Mouse (Mus musculus): ENCODE results near the gene Tnfaip8l3.
"Not testable (repeated sequence)": the region's sequence is repeated elsewhere in the genome, so short reads cannot be mapped to it uniquely, and the experiment has no call there.

The Tnfaip8l3 gene

DNA sequence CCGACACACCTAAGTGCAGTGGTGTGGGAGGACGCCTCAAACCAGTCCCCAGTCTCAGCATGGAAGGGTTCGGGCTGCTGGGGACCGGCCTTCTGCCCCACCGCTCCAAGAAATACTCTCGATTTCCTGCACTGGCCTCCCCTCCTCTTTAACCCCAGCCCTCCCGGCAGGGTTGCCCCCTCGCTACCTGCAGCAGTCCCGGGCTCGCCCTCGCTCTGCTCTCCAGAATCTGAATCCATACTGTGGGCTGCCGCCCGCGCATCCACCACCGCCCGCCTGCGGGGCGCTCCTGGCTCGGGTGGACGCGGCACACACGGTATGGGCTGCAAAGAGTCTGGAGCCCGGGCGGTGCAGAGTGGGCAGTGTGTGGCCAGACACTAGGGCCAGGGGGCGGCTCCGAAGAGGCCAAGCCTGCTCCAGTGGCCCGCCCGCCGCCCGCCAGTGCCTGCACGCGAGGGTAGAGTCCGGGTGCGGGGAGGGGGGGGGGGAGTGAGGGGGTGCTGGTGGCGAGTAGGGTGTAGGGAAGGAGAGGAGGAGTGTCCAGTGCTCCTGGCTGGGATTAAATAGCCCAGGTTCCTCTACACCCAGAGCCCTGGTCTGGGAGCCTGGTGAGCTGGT lies at the start of gene Tnfaip8l3:
Gene Tnfaip8l3 (minus strand): TSS at position 357 of the 618 bp plus-strand sequence.
- DNase-seq = peak; percentile 20

- DNase-seq = no peak
Observed at GRCm38 (mm10) chr9:54112726-54113125, 44.5 kb upstream of the Tnfaip8l3 start.

DNA sequence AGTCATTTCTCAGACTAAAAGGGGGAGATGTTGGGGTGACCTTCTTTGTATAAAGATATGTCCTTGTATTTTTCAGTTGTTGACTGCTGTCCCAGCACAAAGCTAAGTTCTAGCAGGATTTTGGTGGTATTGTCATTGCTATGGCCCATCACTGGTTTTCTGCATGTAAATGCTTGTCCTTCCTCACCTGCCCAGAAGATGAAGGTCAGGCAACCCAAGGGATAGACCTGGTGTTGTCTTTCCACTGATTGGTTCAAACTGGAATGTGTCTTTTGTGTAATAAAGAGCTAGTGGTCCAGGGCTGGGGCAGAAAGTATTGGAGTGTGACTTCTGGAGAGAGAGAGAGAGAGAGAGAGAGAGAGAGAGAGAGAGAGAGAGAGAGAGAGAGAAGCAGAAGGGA lies 30.4 kb upstream of the Tnfaip8l3 start:
- DNase-seq = no peak

GRCm38 (mm10) chr9:54097091-54097490 lies 28.9 kb upstream of the Tnfaip8l3 start:
- no peak for DNase-seq

GRCm38 (mm10) chr9:54084245-54084644 lies 16.1 kb upstream of the Tnfaip8l3 start:
- no peak for DNase-seq

GRCm38 (mm10) chr9:54077740-54078139 lies 9.6 kb upstream of the Tnfaip8l3 start:
- no peak for DNase-seq

GRCm38 (mm10) chr9:54074901-54075300 lies 6.7 kb upstream of the Tnfaip8l3 start:
- no peak for DNase-seq

DNA sequence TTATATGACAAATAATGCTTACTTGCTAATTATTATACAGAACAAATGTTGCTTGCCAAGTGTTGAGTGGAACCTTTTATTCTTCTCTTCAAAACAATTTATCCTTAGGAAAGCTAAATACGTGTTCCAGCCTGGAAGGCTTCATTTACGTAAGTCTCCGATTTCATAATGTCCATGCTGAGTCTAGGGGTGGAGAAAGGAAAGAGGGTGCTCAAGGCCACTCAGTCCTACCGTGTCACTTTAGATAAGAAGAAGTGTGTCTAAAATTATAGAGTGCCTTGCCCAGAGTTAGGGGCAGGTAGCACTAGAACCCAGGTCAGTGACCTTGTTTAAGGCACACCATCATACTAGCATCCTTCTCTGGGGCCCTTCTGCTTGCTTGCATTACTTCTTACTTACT lies 5.5 kb upstream of the Tnfaip8l3 start:
- DNase-seq = no peak

DNA sequence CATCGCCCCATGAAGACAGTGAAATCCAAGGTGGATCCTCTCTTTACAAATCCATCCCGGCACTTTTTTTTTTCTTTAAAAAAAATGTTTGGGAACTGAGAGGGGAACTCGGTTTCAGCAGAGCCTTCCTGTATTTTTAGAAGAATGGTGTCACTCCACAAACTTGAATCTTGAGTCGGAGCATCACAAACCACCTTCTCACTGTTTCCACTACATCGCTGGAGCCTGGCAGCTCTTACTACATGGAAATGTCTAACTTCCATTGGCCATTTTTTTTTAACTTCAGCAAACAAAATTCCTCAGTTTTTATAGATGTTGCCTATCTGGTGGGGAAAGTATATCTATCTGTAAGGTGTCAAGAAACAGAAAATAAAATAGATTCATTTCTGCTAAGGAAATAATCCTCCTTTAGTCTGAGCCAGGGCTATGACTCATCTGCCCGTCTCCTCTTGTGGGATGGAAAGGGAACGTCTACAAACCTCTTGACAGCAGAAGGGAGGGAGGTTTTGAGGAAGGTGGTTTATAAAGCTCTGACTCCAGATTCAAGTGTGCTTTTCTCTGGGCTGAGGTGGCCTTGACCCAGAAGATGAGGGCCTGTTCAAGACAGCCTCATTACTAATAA lies 3.4 kb upstream of the Tnfaip8l3 start:
- no peak for DNase-seq

DNA sequence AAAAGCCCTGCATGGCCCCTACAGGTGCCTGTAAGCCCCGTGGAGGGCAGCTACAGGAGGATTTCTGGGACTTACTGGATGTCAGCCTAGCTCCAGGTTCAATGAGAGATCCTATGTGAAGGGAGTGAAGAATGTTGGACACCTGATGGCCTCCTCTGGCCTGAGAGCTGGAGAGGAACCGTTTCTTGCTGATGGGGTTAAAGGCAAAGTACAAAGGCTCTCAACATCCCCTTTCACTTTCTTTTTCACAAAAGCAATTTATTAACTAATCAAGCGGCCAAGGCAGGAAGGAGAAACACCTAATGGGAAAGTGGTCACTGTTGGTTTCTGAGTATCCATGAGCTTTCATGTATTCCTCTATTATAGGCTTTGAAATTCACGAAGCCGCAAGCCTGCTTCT lies 1.0 kb upstream of the Tnfaip8l3 start:
- no peak for DNase-seq

DNA sequence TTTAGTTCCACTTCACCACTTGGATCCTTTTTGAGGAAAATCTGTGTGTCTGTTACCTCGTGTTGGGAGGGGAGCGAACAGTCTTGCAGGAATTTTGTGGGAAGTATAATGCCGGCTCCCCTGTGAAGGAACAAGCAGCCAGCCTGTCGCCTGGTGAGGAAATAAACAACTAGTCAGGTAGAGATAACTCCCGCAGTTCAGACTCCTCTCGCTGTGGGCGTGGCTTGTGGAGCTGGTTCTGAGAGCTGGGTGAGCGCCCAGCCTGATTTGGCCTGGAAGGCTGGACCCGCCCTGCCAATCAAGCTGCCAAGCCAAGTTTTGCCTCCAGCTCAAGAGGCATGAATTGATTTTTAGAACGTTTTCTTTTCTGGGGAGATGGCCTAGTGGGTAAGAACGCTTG lies 589 bp upstream of the Tnfaip8l3 start:
- peak; percentile 81 for DNase-seq

GRCm38 (mm10) chr9:54067642-54068031 lies 551 bp downstream of the Tnfaip8l3 start:
- DNase-seq = no peak

GRCm38 (mm10) chr9:54064836-54065235 lies 3.4 kb downstream of the Tnfaip8l3 start:
- DNase-seq = no peak

- no peak for DNase-seq
Observed at GRCm38 (mm10) chr9:54063655-54064054, 4.5 kb downstream of the Tnfaip8l3 start.

GRCm38 (mm10) chr9:54061666-54062065 lies 6.5 kb downstream of the Tnfaip8l3 start:
- DNase-seq = no peak

- no peak for DNase-seq
Observed at GRCm38 (mm10) chr9:54051298-54052068, 16.7 kb downstream of the Tnfaip8l3 start.

DNA sequence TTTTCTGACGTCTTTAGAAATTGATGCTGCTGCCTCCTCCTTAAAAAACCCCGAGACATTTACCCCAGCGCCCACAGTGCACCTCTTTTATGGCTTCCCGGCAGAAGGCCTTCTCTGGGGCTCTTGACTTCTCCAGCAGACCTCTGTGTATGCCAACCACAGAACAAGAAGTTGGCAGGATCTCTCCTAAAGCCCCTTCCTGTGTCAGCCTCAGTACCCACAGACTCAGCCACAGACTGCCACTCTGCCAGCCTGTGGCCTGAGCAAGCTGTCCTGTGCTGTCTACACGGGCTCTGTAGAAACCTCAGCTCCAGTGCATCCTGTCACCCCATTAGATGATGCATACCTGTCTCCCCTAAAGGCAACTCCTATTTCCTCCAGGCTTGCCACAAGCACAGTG lies 19.2 kb downstream of the Tnfaip8l3 start:
- DNase-seq = no peak

GRCm38 (mm10) chr9:54043067-54043466 lies 25.1 kb downstream of the Tnfaip8l3 start:
- no peak for DNase-seq

- no peak for DNase-seq
Observed at GRCm38 (mm10) chr9:54037717-54038116, 30.5 kb downstream of the Tnfaip8l3 start.

DNA sequence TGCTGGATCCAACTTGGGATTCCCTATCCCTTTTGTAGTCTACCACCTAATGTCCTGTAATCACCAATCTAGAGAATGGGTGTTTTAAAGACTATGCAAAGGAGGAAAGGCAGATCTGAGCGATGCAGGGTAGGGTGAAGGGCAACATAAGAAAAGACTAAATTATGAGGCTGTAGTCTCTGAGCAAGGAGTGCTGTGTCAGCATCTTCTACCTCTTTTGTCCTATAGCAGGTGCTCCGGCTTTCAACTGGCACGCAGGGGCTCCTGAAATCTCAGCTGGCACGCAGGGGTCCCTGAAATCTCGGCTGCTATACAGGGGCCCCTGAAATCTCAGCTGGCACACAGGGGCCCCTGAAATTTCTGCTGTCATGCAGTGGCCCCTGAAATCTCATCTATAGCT lies 33.5 kb downstream of the Tnfaip8l3 start:
- DNase-seq = no peak

DNA sequence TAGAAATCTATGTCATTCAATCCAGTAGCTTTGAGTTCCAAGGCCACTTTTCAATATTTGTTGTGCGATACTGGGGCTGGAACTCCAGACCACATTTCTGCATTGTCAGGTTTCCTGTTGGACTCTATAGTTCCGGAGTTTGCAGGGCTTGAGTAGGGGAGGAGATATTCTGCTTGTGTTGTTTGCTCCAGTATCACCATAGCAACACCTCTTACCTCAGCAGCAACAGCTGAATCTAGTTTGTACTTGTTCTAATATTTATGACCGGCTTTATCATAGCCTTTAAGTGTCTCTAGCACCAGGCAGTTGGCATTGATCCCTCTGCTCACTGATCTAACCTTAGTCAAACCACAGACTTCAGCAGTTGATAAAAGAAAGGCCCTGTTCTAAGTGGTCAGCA lies 45.4 kb downstream of the Tnfaip8l3 start:
- DNase-seq = no peak

- no peak for DNase-seq
Observed at GRCm38 (mm10) chr9:53994528-53994927, 73.7 kb downstream of the Tnfaip8l3 start.

- DNase-seq = not testable (repeated sequence)
Observed at GRCm38 (mm10) chr9:53992567-53992966, 75.6 kb downstream of the Tnfaip8l3 start.

DNA sequence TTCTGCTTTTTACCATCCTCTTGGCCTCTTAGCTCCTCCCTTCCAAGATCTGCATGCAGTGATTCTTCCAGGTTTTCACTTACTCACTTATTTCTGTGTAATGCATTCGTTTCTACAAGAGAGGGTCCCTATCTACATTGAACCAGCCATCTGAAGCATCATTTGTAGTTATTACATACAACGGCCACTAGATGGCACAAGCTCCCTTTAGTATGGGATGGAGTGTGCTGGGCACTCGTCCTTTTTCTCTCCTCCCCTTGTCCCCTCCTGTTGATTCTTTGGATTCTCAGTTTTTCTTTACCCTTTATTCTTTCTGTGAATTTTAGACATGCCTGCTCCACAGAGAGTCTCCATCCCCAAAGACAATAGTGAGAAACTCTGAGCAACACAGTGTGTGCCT lies 77.3 kb downstream of the Tnfaip8l3 start:
- DNase-seq = no peak
